ENCODE assay signal across 11 mouse cellular contexts in genomic region chr1:127230468-127230867, GRCm38 (mm10). TPM values are rescaled to one million over a fixed set of nuclear protein-coding genes. Genes with fewer than 3 reads are reported as not detected.
DNase-seq lines count a peak whose midpoint lies in the region; ATAC-seq and TF ChIP-seq lines count a peak whose summit lies in the region.
"Had no signal": no experiment of that assay in that cellular context is flagged by ENCODE, and none has a peak within 500 bp of the region (broad histone marks: within the 10 kb centered on the region; RNA-seq: fewer than 3 reads in every experiment).

No protein-coding gene starts in this region.

- no peaks in the 10 kb centered on the region for H3K27me3 ChIP-seq in kidney, adult 2 months (replicated peaks; ENCODE audit: control insufficient read depth, insufficient read depth, low read length)
- H3K27me3 ChIP-seq in heart, postnatal 0 days (ENCODE audit: control insufficient read depth, insufficient read depth, low read length) = no peaks in the 10 kb centered on the region
- H3K27me3 ChIP-seq: stomach, embryonic 15.5 days had no signal

- TF ChIP-seq EP300 in heart, postnatal 0 days (IDR thresholded peaks at IDR 0.05; ENCODE audit: low read depth) = no peak

- peak; percentile 34 for DNase-seq in kidney, adult 2 months
- no peak for DNase-seq in kidney, adult 18-20 months
- peak; percentile 78 for DNase-seq in CD4-positive, CD25-positive, alpha-beta regulatory T cell, adult 2 months (ENCODE audit: low read depth, low spot score)
- no peak for DNase-seq in heart, postnatal 0 days (ENCODE audit: low spot score)
- no peak for DNase-seq in gastrocnemius, postnatal 4 days (ENCODE audit: low spot score in 2 of 2)
- no peak for DNase-seq in retina, embryonic 14.5 days (ENCODE audit: low spot score)

- H3K36me3 ChIP-seq in kidney, adult 2 months (ENCODE audit: control insufficient read depth, insufficient read depth, low read length) = no peaks in the 10 kb centered on the region
- no peaks in the 10 kb centered on the region for H3K36me3 ChIP-seq in heart, postnatal 0 days (replicated peaks; ENCODE audit: control insufficient read depth, insufficient read depth, low read length)
- H3K36me3 ChIP-seq: forebrain, embryonic 10.5 days; stomach, embryonic 15.5 days had no signal

- 0 out of 2 replicates have a peak overlapping the region, but pooled peaks have one; percentile 16 for H3K4me2 ChIP-seq in heart, postnatal 0 days (ENCODE audit: low read depth, low read length)
- H3K4me2 ChIP-seq: stomach, embryonic 15.5 days had no signal

- peak; percentile 30; the same call in 1 of the 2 replicates for ATAC-seq in heart, postnatal 0 days (ENCODE audit: insufficient read depth, low read depth)
- peak; percentile 58; the same call in 1 of the 2 replicates for ATAC-seq in neutrophil, adult 5-6 weeks (ENCODE audit: extremely low read depth, insufficient number of reproducible peaks, low FRiP score, poor library complexity, severe bottlenecking)

- no peak overlapping the region for H3K4me3 ChIP-seq in kidney, adult 2 months (ENCODE audit: insufficient read depth, low read depth, low read length)
- no peak overlapping the region for H3K4me3 ChIP-seq in heart, postnatal 0 days (ENCODE audit: low read depth, low read length)
- H3K4me3 ChIP-seq: forebrain, embryonic 10.5 days; left cerebral cortex, adult 2 months; myocyte; stomach, embryonic 15.5 days had no signal

- no peak overlapping the region for H3K9ac ChIP-seq in heart, postnatal 0 days (replicated peaks; ENCODE audit: low read depth, low read length)
- H3K9ac ChIP-seq: stomach, embryonic 15.5 days had no signal

- no peak for TF ChIP-seq POLR2A in kidney, adult 2 months (IDR thresholded peaks at IDR 0.05; ENCODE audit: low read depth, low read length)

- peak overlapping the region; percentile 35; the same call in 1 of the 2 replicates for H3K27ac ChIP-seq in kidney, adult 2 months (ENCODE audit: insufficient read depth, low read depth, low read length)
- H3K27ac ChIP-seq in heart, postnatal 0 days (ENCODE audit: low read depth) = 0 out of 2 replicates have a peak overlapping the region, but pooled peaks have one; percentile 21
- H3K27ac ChIP-seq: forebrain, embryonic 10.5 days; left cerebral cortex, adult 2 months; stomach, embryonic 15.5 days had no signal

- H3K4me1 ChIP-seq in kidney, adult 2 months (ENCODE audit: control insufficient read depth, insufficient read depth, low read length) = peaks cover 21% of the 10 kb centered on the region
- H3K4me1 ChIP-seq in heart, postnatal 0 days (ENCODE audit: control insufficient read depth, insufficient read depth) = peaks cover 16% of the 10 kb centered on the region
- H3K4me1 ChIP-seq: stomach, embryonic 15.5 days had no signal

- WGBS in kidney, adult 2 months = 54% methylated on average over 2 of the region's 2 CpGs
- 55% methylated on average over 2 of the region's 2 CpGs for WGBS in heart, postnatal 0 days

- H3K9me3 ChIP-seq in heart, postnatal 0 days (replicated peaks; ENCODE audit: control insufficient read depth, low read length) = no peaks in the 10 kb centered on the region
- H3K9me3 ChIP-seq: forebrain, embryonic 10.5 days; stomach, embryonic 15.5 days had no signal

- no peak for TF ChIP-seq CTCF in kidney, adult 2 months (conservative IDR thresholded peaks at IDR 0.05; ENCODE audit: insufficient read depth, insufficient read length, low read depth, low read length)
- TF ChIP-seq CTCF in heart, postnatal 0 days (IDR thresholded peaks at IDR 0.05; ENCODE audit: low read depth) = no peak

RNA-seq across cellular contexts. Expression of gene Mgat5, which starts 25.7 kb away (rescaled TPM):
- polyA plus RNA-seq in kidney, adult 2 months (2012; rRNA removed) = 12.0 and 13.1 TPM in 2 replicates
- total RNA-seq in heart, postnatal 0 days (2014; rRNA removed; ENCODE audit: low replicate concordance) = 11.2 and 14.6 TPM in 2 replicates
- 2.1 and 2.4 TPM in 2 replicates for polyA plus RNA-seq in heart, postnatal 0 days (2015; fragmentation: Nextera tagmentation; extraction: Ambion mirVana)
- 15.1 and 18.9 TPM in 2 replicates for total RNA-seq in neutrophil, adult 5-6 weeks (2017)
- total RNA-seq in gastrocnemius, postnatal 4 days (2021) = 1 to 10 TPM; 5.9 to 6.1 TPM

Comparison
In these comparisons a context has a peak if more than half of its experiments do, and no peak if none do; other contexts are left out.
1. DNase-seq: peak in kidney, adult 2 months (single experiment) and CD4-positive, CD25-positive, alpha-beta regulatory T cell, adult 2 months (single experiment); none in kidney, adult 18-20 months (single experiment), heart, postnatal 0 days (single experiment), gastrocnemius, postnatal 4 days (0 of 2) and retina, embryonic 14.5 days (single experiment).